Mouse (Mus musculus) hindbrain, embryonic 13.5 days (tissue): ENCODE results near the gene Tspyl2. TPM values are rescaled to one million over a fixed set of nuclear protein-coding genes. Genes with fewer than 3 reads are reported as not detected.
"Not testable (repeated sequence)": the region's sequence is repeated elsewhere in the genome, so short reads cannot be mapped to it uniquely, and the experiment has no call there.

Source experiments
- ATAC-seq: fragments of 200-750 bp; cut with Nextera tagmentation; 2 replicates; pipeline ENCODE4 v1.8.0; 2017; ENCODE audit warnings: moderate TSS enrichment; ENCODE audit not compliant: low FRiP score
- H3K27ac ChIP-seq: fragments of 300-500 bp; sonication (generic); 2 replicates; pipeline ENCODE4 v1.5.1; 2015; ENCODE audit warnings: inconsistent platforms, mild to moderate bottlenecking, moderate library complexity
- H3K27me3 ChIP-seq: fragments of 300-500 bp; sonication (generic); 2 replicates; pipeline ENCODE4 v1.6.1; 2015; ENCODE audit warnings: mild to moderate bottlenecking, inconsistent platforms
- H3K36me3 ChIP-seq: fragments of 300-500 bp; sonication (generic); 2 replicates; pipeline ENCODE4 v1.6.1; 2015; ENCODE audit warnings: mild to moderate bottlenecking, inconsistent platforms
- H3K4me1 ChIP-seq: fragments of 300-500 bp; sonication (generic); replicated peaks from 2 replicates; pipeline ENCODE4 v1.6.1; 2015; ENCODE audit warnings: inconsistent platforms
- H3K4me2 ChIP-seq: fragments of 300-500 bp; sonication (generic); 2 replicates; pipeline ENCODE4 v1.6.1; 2015; ENCODE audit warnings: inconsistent platforms, mild to moderate bottlenecking, moderate library complexity
- H3K4me3 ChIP-seq: fragments of 300-500 bp; sonication (generic); 2 replicates; pipeline ENCODE4 v1.5.1; 2015; ENCODE audit warnings: mild to moderate bottlenecking, inconsistent platforms
- H3K9ac ChIP-seq: fragments of 300-500 bp; sonication (generic); 2 replicates; pipeline ENCODE4 v1.6.1; 2015; ENCODE audit warnings: mild to moderate bottlenecking, inconsistent platforms
- H3K9me3 ChIP-seq: fragments of 300-500 bp; sonication (generic); 2 replicates; pipeline ENCODE4 v1.6.1; 2016; ENCODE audit warnings: inconsistent platforms
- WGBS: fragments of 180-500 bp; shearing (Covaris S2); methylation state at CpG from one replicate; pipeline ENCODE4 v1.1.7; 2015; 5-methylcytosine and 5-hydroxymethylcytosine counted together
- polyA plus RNA-seq: library from polyadenylated mRNA; unstranded; fragments of >200 nt; fragmentation: Nextera tagmentation; extraction: Ambion mirVana; gene quantifications from 2 replicates; pipeline ENCODE4 v1.2.1, GENCODE M21; 2015

The Tspyl2 gene
- polyA plus RNA-seq, 1 experiment from 2014 or later, result 56.5 TPM

- H3K9ac ChIP-seq, result not testable (repeated sequence)
Observed at GRCm38 (mm10) chrX:152329400-152329799, 12.8 kb downstream of the Tspyl2 start.

GRCm38 (mm10) chrX:152327689-152328052 is 14.6 kb downstream of the Tspyl2 start:
- Histone ChIP-seq H3K27me3 (peaks cover 75% of the 10 kb centered on the region), H3K9ac (no peak overlapping the region), H3K4me1 (peaks cover 12% of the 10 kb centered on the region; the same call in 1 of the 2 replicates), H3K36me3 (no peaks in the 10 kb centered on the region), H3K27ac (peak overlapping the region; percentile 18; the same call in 1 of the 2 replicates), H3K9me3 (no peaks in the 10 kb centered on the region), H3K4me2 (peak overlapping the region; percentile 56), H3K4me3 (peak overlapping the region; percentile 53)
- WGBS, result 23% methylated on average over 8 of the region's 8 CpGs
- peak; percentile 43; the same call in 1 of the 2 replicates for ATAC-seq

More at GRCm38 (mm10) chrX:152329400-152329799, 12.8 kb downstream of the Tspyl2 start:
- H3K27me3 ChIP-seq, result peaks cover 78% of the 10 kb centered on the region
- H3K9me3 ChIP-seq, H3K27ac ChIP-seq, ATAC-seq, H3K36me3 ChIP-seq, H3K4me2 ChIP-seq, H3K4me3 ChIP-seq: not testable (repeated sequence)
- H3K4me1 ChIP-seq, result peaks cover 12% of the 10 kb centered on the region; the same call in 1 of the 2 replicates

GRCm38 (mm10) chrX:152326996-152327688 is 15.1 kb downstream of the Tspyl2 start, which contains the start of gene Kantr:
Gene Kantr, minus strand, starts transcription at chrX:152327495.
- Histone ChIP-seq H3K27ac (peak within 1 kb of the TSS; percentile 81), H3K9me3 (no peaks in the 10 kb centered on the region), H3K9ac (peak within 1 kb of the TSS; percentile 76), H3K4me1 (peaks cover 12% of the 10 kb centered on the region; the same call in 1 of the 2 replicates), H3K4me3 (peak within 1 kb of the TSS; percentile 53), H3K4me2 (peak within 1 kb of the TSS; percentile 56), H3K27me3 (peaks cover 70% of the 10 kb centered on the region), H3K36me3 (no peaks in the 10 kb centered on the region)
- peak; percentile 99 for ATAC-seq
- 16% methylated on average over 29 of the region's 29 CpGs for WGBS

GRCm38 (mm10) chrX:152323584-152323983 is 18.6 kb downstream of the Tspyl2 start:
- peaks cover 62% of the 10 kb centered on the region for H3K27me3 ChIP-seq
- H3K4me3 ChIP-seq, result no peak overlapping the region
- H3K4me2 ChIP-seq, result no peak overlapping the region
- H3K9me3 ChIP-seq, result no peaks in the 10 kb centered on the region
- no peak for ATAC-seq
- H3K27ac ChIP-seq, result no peak overlapping the region
- H3K36me3 ChIP-seq, result no peaks in the 10 kb centered on the region
- WGBS, result 100% methylated on average over 1 of the region's 1 CpGs
- peaks cover 12% of the 10 kb centered on the region; the same call in 1 of the 2 replicates for H3K4me1 ChIP-seq
- no peak overlapping the region for H3K9ac ChIP-seq

- Histone ChIP-seq H3K36me3 (no peaks in the 10 kb centered on the region), H3K4me3 (no peak overlapping the region), H3K27ac (no peak overlapping the region), H3K4me2 (no peak overlapping the region), H3K9me3 (no peaks in the 10 kb centered on the region), H3K27me3 (peaks cover 58% of the 10 kb centered on the region), H3K4me1 (peaks cover 11% of the 10 kb centered on the region; the same call in 1 of the 2 replicates), H3K9ac (no peak overlapping the region)
- no peak for ATAC-seq
- WGBS, result 48% methylated on average over 2 of the region's 2 CpGs
Observed at GRCm38 (mm10) chrX:152322776-152323175, 19.4 kb downstream of the Tspyl2 start.

GRCm38 (mm10) chrX:152320535-152320934 is 21.7 kb downstream of the Tspyl2 start:
- no peak overlapping the region for H3K27ac ChIP-seq
- 88% methylated on average over 4 of the region's 4 CpGs for WGBS
- peaks cover 48% of the 10 kb centered on the region for H3K27me3 ChIP-seq
- H3K4me1 ChIP-seq, result no peaks in the 10 kb centered on the region
- H3K4me2 ChIP-seq, result no peak overlapping the region
- no peaks in the 10 kb centered on the region for H3K36me3 ChIP-seq
- no peak overlapping the region for H3K9ac ChIP-seq
- no peak overlapping the region for H3K4me3 ChIP-seq
- no peaks in the 10 kb centered on the region for H3K9me3 ChIP-seq
- no peak for ATAC-seq

GRCm38 (mm10) chrX:152307942-152308341 is 34.3 kb downstream of the Tspyl2 start:
- Histone ChIP-seq H3K27me3 (peaks cover 37% of the 10 kb centered on the region), H3K9me3 (no peaks in the 10 kb centered on the region), H3K4me2 (no peak overlapping the region), H3K27ac (no peak overlapping the region), H3K36me3 (no peaks in the 10 kb centered on the region), H3K4me1 (no peaks in the 10 kb centered on the region), H3K9ac (no peak overlapping the region), H3K4me3 (no peak overlapping the region)
- 64% methylated on average over 2 of the region's 2 CpGs for WGBS
- ATAC-seq, result no peak

- peaks cover 40% of the 10 kb centered on the region for H3K27me3 ChIP-seq
Observed at GRCm38 (mm10) chrX:152307371-152307770, 34.9 kb downstream of the Tspyl2 start.

GRCm38 (mm10) chrX:152306224-152306623 is 36.0 kb downstream of the Tspyl2 start:
- no peak for ATAC-seq
- H3K9ac ChIP-seq, result no peak overlapping the region
- no peak overlapping the region for H3K4me2 ChIP-seq
- H3K4me1 ChIP-seq, result no peaks in the 10 kb centered on the region
- no peaks in the 10 kb centered on the region for H3K36me3 ChIP-seq
- no peak overlapping the region for H3K27ac ChIP-seq
- WGBS, result 74% methylated on average over 2 of the region's 2 CpGs
- H3K9me3 ChIP-seq, result no peaks in the 10 kb centered on the region
- H3K27me3 ChIP-seq, result peaks cover 51% of the 10 kb centered on the region
- H3K4me3 ChIP-seq, result no peak overlapping the region

More at GRCm38 (mm10) chrX:152307371-152307770, 34.9 kb downstream of the Tspyl2 start:
- Histone ChIP-seq H3K4me1 (no peaks in the 10 kb centered on the region), H3K4me2 (no peak overlapping the region), H3K9ac (no peak overlapping the region), H3K4me3 (no peak overlapping the region), H3K9me3 (no peaks in the 10 kb centered on the region), H3K36me3 (no peaks in the 10 kb centered on the region), H3K27ac (no peak overlapping the region)
- ATAC-seq, result no peak

GRCm38 (mm10) chrX:152287026-152287425 is 55.2 kb downstream of the Tspyl2 start:
- not testable (repeated sequence) for H3K27me3 ChIP-seq, H3K36me3 ChIP-seq, H3K9me3 ChIP-seq, H3K27ac ChIP-seq, H3K4me1 ChIP-seq, H3K9ac ChIP-seq, H3K4me3 ChIP-seq, ATAC-seq, H3K4me2 ChIP-seq
- WGBS, result 73% methylated on average over 1 of the region's 1 CpGs

Other genes starting within 250 kb of the Tspyl2 start
- 4.4 and 5.6 TPM in 2 replicates for gene Iqsec2, start 198.2 kb downstream of the Tspyl2 start, polyA plus RNA-seq
- 35.2 and 36.0 TPM in 2 replicates for gene Kdm5c, start 109.4 kb downstream of the Tspyl2 start, polyA plus RNA-seq
- gene Kantr, start 14.9 kb downstream of the Tspyl2 start, polyA plus RNA-seq, result 26.5 and 26.6 TPM in 2 replicates
- 8.9 and 10.1 TPM in 2 replicates for gene Gpr173, start 26.3 kb upstream of the Tspyl2 start, polyA plus RNA-seq
- not detected in 2 replicates for gene Cldn34a, start 220.9 kb upstream of the Tspyl2 start, polyA plus RNA-seq